Mouse (Mus musculus) left cerebral cortex, adult 11 months (tissue): Measurements from ENCODE around the gene Magea6.
"Not testable (repeated sequence)": the region's sequence is repeated elsewhere in the genome, so short reads cannot be mapped to it uniquely, and the experiment has no call there.

Experiments used
- DNase-seq: peaks from one replicate; pipeline ENCODE4 v3.0.0; 2022; ENCODE audit warnings: low spot score

Magea6 gene

GRCm38 (mm10) chrX:154935887-154936286 lies at the start of gene Magea6:
Magea6 (minus strand) TSS chrX:154935987.
- DNase-seq: not testable (repeated sequence)

DNA sequence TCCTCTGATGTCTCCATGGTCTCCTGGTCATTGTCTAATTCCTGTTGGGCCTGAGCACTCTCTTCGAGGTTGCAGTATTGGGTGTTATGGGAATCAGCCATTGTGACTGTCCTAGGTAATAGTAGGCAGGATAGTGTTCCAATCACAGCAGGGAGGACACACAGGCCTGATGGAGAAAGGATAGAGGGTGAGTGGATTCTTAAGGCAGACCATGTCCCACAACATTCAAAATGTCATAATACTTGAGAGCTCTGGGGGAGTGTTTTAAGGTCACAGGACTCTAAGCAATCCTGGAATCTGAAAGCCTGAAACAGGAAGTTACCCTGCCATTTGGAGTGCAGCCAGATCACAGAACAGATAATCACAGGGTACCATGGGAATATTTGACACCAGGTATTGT lies 13.6 kb upstream of the Magea6 start, which contains the start of gene Magea3:
Gene Magea3 (minus strand): TSS at position 101 of the 400 bp plus-strand sequence.
- not testable (repeated sequence) for DNase-seq

- not testable (repeated sequence) for DNase-seq
Observed at GRCm38 (mm10) chrX:154890167-154890566, 45.6 kb downstream of the Magea6 start, which contains the start of gene Cldn34b1. Cldn34b1 (minus strand) TSS chrX:154890267.
